Mouse (Mus musculus) embryonic facial prominence, embryonic 15.5 days (tissue): ENCODE results near the gene Aacs. TPM values are rescaled to one million over a fixed set of nuclear protein-coding genes. Genes with fewer than 3 reads are reported as not detected.
A peak's percentile ranks its signal among the peaks of the same experiment; 100 is the strongest.
"Not testable (repeated sequence)": the region's sequence is repeated elsewhere in the genome, so short reads cannot be mapped to it uniquely, and the experiment has no call there.

ENCODE experiments used
- ATAC-seq: fragments of 200-750 bp; cut with Nextera tagmentation; 2 replicates; pipeline ENCODE4 v1.8.0; 2017; ENCODE audit warnings: low read depth, moderate TSS enrichment; ENCODE audit not compliant: insufficient number of reproducible peaks, low FRiP score, low TSS enrichment
- H3K27ac ChIP-seq: fragments of 300-500 bp; sonication (generic); replicated peaks from 2 replicates; pipeline ENCODE4 v1.5.1; 2015; ENCODE audit warnings: mild to moderate bottlenecking, inconsistent platforms
- H3K27me3 ChIP-seq: fragments of 300-500 bp; sonication (generic); 2 replicates; pipeline ENCODE4 v1.6.1; 2015; ENCODE audit warnings: inconsistent platforms
- H3K36me3 ChIP-seq: fragments of 300-500 bp; sonication (generic); 2 replicates; pipeline ENCODE4 v1.6.1; 2015; ENCODE audit warnings: mild to moderate bottlenecking, inconsistent platforms
- H3K4me1 ChIP-seq: fragments of 300-500 bp; sonication (generic); 2 replicates; pipeline ENCODE4 v1.6.1; 2015; ENCODE audit warnings: inconsistent platforms
- H3K4me2 ChIP-seq: fragments of 300-500 bp; sonication (generic); replicated peaks from 2 replicates; pipeline ENCODE4 v1.6.1; 2015; ENCODE audit warnings: mild to moderate bottlenecking, inconsistent platforms
- H3K4me3 ChIP-seq: fragments of 300-500 bp; sonication (generic); replicated peaks from 2 replicates; pipeline ENCODE4 v1.5.1; 2015; ENCODE audit warnings: mild to moderate bottlenecking, inconsistent platforms
- H3K9ac ChIP-seq: fragments of 300-500 bp; sonication (generic); 2 replicates; pipeline ENCODE4 v1.6.1; 2015; ENCODE audit warnings: inconsistent platforms
- H3K9me3 ChIP-seq: fragments of 300-500 bp; sonication (generic); replicated peaks from 2 replicates; pipeline ENCODE4 v1.6.1; 2016; ENCODE audit warnings: inconsistent platforms
- WGBS: fragments of 180-500 bp; shearing (Covaris S2); methylation state at CpG from one replicate; pipeline ENCODE4 v1.1.7; 2015; 5-methylcytosine and 5-hydroxymethylcytosine counted together
- polyA plus RNA-seq: library from polyadenylated mRNA; unstranded; fragments of >200 nt; fragmentation: Nextera tagmentation; extraction: Ambion mirVana; gene quantifications from 2 replicates; pipeline ENCODE4 v1.2.1, GENCODE M21; 2015

The Aacs gene
- polyA plus RNA-seq, 1 experiment from 2014 or later: 46.3 TPM

- Histone ChIP-seq H3K36me3 (peaks cover 39% of the 10 kb centered on the region), H3K27ac (no peak overlapping the region), H3K4me1 (peaks cover 18% of the 10 kb centered on the region), H3K9ac (no peak overlapping the region), H3K27me3 (no peaks in the 10 kb centered on the region), H3K4me2 (no peak overlapping the region), H3K9me3 (no peaks in the 10 kb centered on the region), H3K4me3 (no peak overlapping the region)
- ATAC-seq: no peak
- 84% methylated on average over 7 of the region's 7 CpGs for WGBS
These were observed 6.9 kb downstream of the Aacs start for GRCm38 (mm10) chr5:125482474-125482873.

DNA sequence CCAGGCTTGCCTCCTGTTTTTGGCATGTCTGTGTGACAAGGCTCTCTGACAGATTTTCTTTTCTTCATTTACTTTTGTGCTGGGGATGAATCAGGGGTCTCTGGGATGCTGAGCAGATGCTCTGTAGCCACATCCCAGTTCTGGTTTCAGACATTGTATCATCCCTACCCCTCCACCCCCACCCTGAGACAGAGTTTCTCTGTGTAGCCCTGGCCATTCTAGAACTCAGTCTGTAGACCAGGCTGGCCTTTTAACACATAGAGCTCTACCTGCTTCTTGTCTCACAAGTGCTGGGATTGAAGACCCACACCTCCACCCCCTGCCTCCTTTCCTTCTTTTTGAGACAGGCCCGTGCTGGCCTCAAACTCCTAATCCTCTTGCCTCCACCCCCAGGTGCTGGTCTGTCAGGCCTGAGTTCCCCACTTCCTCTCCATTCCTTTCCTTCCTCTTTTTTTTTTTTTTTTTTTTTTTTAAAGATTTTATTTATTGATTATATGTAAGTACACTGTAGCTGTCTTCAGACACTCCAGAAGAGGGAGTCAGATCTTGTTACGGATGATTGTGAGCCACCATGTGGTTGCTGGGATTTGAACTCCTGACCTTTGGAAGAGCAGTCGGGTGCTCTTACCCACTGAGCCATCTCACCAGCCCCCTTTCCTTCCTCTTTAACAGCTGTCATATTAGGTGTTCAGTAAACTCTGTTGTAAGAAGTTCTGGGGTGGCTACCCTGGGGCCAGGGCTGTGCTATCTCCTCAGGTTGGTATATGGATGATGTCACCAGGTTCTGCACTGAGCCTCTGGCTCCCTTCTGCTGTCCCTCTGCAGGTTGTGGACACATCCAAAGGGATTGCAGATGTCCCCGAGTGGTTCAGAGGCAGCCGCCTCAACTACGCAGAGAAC is 8.3 kb downstream of the Aacs start:
- Histone ChIP-seq H3K4me1 (peaks cover 4% of the 10 kb centered on the region; the same call in 1 of the 2 replicates), H3K4me2 (no peak overlapping the region), H3K27me3 (no peaks in the 10 kb centered on the region), H3K9me3 (no peaks in the 10 kb centered on the region), H3K36me3 (peaks cover 37% of the 10 kb centered on the region), H3K27ac (no peak overlapping the region), H3K4me3 (no peak overlapping the region), H3K9ac (no peak overlapping the region)
- 66% methylated on average over 6 of the region's 6 CpGs for WGBS
- ATAC-seq: no peak

- peaks cover 46% of the 10 kb centered on the region for H3K36me3 ChIP-seq
- no peak for ATAC-seq
These were observed 9.6 kb downstream of the Aacs start for GRCm38 (mm10) chr5:125485031-125485778.

DNA sequence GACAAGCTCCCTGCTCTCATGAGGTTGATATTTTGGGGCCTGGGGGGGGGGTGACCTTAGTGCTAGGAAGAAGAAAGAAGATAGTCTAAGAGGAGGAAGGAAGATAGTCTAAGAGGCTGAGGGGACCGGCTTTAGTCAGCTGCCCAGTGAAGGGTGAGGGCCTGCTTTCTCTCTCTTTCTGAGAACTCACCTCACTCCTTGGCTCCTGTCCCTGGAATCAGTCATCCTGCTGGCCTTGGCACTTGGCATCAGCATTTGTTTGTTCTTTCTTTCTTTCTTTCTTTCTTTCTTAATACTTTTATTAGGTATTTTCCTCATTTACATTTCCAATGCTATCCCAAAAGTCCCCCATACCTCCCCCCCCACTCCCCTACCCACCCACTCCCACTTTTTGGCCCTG is 10.5 kb downstream of the Aacs start:
- Histone ChIP-seq H3K4me3 (no peak overlapping the region), H3K9me3 (no peaks in the 10 kb centered on the region), H3K4me1 (no peaks in the 10 kb centered on the region), H3K36me3 (peaks cover 51% of the 10 kb centered on the region), H3K9ac (no peak overlapping the region), H3K27ac (no peak overlapping the region), H3K27me3 (no peaks in the 10 kb centered on the region), H3K4me2 (no peak overlapping the region)
- 95% methylated on average over 1 of the region's 1 CpGs for WGBS
- ATAC-seq: no peak

More at GRCm38 (mm10) chr5:125485031-125485778, 9.6 kb downstream of the Aacs start:
- H3K27me3 ChIP-seq: no peaks in the 10 kb centered on the region
- H3K4me3 ChIP-seq: no peak overlapping the region
- no peak overlapping the region for H3K27ac ChIP-seq
- WGBS: 92% methylated on average over 4 of the region's 4 CpGs
- no peaks in the 10 kb centered on the region for H3K9me3 ChIP-seq
- H3K4me1 ChIP-seq: peaks cover 4% of the 10 kb centered on the region; the same call in 1 of the 2 replicates
- no peak overlapping the region for H3K4me2 ChIP-seq
- H3K9ac ChIP-seq: no peak overlapping the region

DNA sequence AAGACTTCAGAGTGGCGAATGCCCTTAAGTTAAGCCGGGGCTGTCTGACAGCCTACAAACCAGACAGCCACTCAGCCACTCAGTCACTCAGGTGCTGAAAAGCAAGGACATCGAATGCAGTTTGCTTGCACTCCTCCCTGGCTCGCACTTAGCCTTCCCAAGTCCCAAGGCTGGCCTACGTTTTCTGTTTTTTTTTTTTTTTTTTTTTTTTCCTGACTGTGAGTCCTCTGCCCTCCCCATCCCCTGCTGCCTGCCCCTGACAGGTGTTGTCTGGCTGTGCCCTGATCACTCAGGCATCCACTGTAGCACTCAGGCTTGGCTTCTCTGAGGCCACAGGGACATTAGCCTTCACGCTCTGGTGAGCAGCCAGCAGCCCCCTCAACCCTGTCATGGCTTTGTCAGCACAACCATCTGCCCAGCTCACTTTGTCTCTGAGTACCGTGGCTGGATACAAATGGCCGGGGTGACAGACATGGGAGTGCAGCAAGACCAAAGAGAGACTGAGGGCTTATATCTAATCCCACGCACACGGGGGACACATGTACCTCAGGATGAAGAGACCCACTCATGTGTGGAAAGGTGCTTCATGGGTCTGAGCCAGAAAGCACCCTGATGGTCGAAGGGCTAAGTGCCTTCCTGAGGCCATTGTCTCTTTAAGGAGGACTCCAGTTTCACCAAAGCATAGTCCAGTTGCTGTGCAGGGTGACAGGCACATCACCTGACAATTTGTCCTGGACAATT is 11.9 kb downstream of the Aacs start:
- no peaks in the 10 kb centered on the region for H3K9me3 ChIP-seq
- H3K27me3 ChIP-seq: no peaks in the 10 kb centered on the region
- no peak overlapping the region for H3K4me3 ChIP-seq
- peaks cover 59% of the 10 kb centered on the region for H3K36me3 ChIP-seq
- H3K4me1 ChIP-seq: no peaks in the 10 kb centered on the region
- no peak overlapping the region for H3K9ac ChIP-seq
- no peak overlapping the region for H3K27ac ChIP-seq
- ATAC-seq: no peak
- 79% methylated on average over 11 of the region's 11 CpGs for WGBS
- no peak overlapping the region for H3K4me2 ChIP-seq

- H3K27me3 ChIP-seq: no peaks in the 10 kb centered on the region
- H3K9ac ChIP-seq: no peak overlapping the region
- H3K36me3 ChIP-seq: peaks cover 54% of the 10 kb centered on the region
- H3K4me3 ChIP-seq: no peak overlapping the region
- H3K27ac ChIP-seq: no peak overlapping the region
- H3K4me2 ChIP-seq: no peak overlapping the region
- H3K9me3 ChIP-seq: no peaks in the 10 kb centered on the region
- WGBS: 52% methylated on average over 4 of the region's 4 CpGs
- H3K4me1 ChIP-seq: no peaks in the 10 kb centered on the region
- no peak for ATAC-seq
These were observed 12.5 kb downstream of the Aacs start for GRCm38 (mm10) chr5:125488116-125488455.

DNA sequence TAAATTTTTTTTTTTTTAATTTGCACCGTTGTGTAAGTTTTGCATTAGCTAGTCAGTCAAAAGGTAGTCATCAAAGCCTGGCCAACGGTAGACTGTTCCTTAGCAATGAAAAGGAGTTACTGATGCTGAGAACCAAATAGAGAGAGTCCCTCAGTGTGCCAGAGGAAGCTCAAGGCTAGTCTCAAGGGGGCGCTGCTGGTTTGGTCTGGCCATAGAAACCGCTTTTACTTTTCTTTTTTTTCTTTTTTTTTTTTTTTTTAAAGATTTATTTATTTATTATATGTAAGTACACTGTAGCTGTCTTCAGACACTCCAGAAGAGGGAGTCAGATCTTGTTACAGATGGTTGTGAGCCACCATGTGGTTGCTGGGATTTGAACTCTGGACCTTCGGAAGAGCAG is 13.3 kb downstream of the Aacs start:
- not testable (repeated sequence) for H3K27ac ChIP-seq, H3K9me3 ChIP-seq, H3K4me3 ChIP-seq, H3K4me1 ChIP-seq, H3K27me3 ChIP-seq, H3K4me2 ChIP-seq, ATAC-seq, H3K9ac ChIP-seq
- H3K36me3 ChIP-seq: peaks cover 48% of the 10 kb centered on the region
- 87% methylated on average over 5 of the region's 5 CpGs for WGBS

GRCm38 (mm10) chr5:125491107-125491506 is 15.5 kb downstream of the Aacs start:
- Histone ChIP-seq H3K4me1 (0 out of 2 replicates have a peak, but pooled peaks cover 4% of the 10 kb centered on the region), H3K9ac (no peak overlapping the region), H3K36me3 (peaks cover 53% of the 10 kb centered on the region), H3K4me3 (no peak overlapping the region), H3K27ac (no peak overlapping the region), H3K9me3 (no peaks in the 10 kb centered on the region), H3K4me2 (no peak overlapping the region), H3K27me3 (no peaks in the 10 kb centered on the region)
- 88% methylated on average over 10 of the region's 10 CpGs for WGBS
- ATAC-seq: no peak

GRCm38 (mm10) chr5:125492379-125493092 is 16.9 kb downstream of the Aacs start:
- 66% methylated on average over 17 of the region's 17 CpGs for WGBS
- H3K9ac ChIP-seq: no peak overlapping the region
- no peak overlapping the region for H3K27ac ChIP-seq
- ATAC-seq: peak; percentile 61
- no peaks in the 10 kb centered on the region for H3K9me3 ChIP-seq
- 0 out of 2 replicates have a peak, but pooled peaks cover 4% of the 10 kb centered on the region for H3K4me1 ChIP-seq
- no peak overlapping the region for H3K4me3 ChIP-seq
- no peak overlapping the region for H3K4me2 ChIP-seq
- H3K27me3 ChIP-seq: no peaks in the 10 kb centered on the region
- peaks cover 45% of the 10 kb centered on the region for H3K36me3 ChIP-seq

GRCm38 (mm10) chr5:125493093-125493423 is 17.4 kb downstream of the Aacs start:
- H3K9ac ChIP-seq: no peak overlapping the region
- H3K9me3 ChIP-seq: no peaks in the 10 kb centered on the region
- 0 out of 2 replicates have a peak, but pooled peaks cover 4% of the 10 kb centered on the region for H3K4me1 ChIP-seq
- H3K27me3 ChIP-seq: no peaks in the 10 kb centered on the region
- H3K4me2 ChIP-seq: no peak overlapping the region
- no peak overlapping the region for H3K4me3 ChIP-seq
- 64% methylated on average over 5 of the region's 5 CpGs for WGBS
- ATAC-seq: no peak
- peaks cover 43% of the 10 kb centered on the region for H3K36me3 ChIP-seq
- no peak overlapping the region for H3K27ac ChIP-seq
